Mouse (Mus musculus): ENCODE results near the gene Itgb2.

The Itgb2 gene

GRCm38 (mm10) chr10:77530140-77530539 lies at the start of gene Itgb2:
Itgb2 (plus strand) TSS chr10:77530252.
- DNase-seq = no peak

DNA sequence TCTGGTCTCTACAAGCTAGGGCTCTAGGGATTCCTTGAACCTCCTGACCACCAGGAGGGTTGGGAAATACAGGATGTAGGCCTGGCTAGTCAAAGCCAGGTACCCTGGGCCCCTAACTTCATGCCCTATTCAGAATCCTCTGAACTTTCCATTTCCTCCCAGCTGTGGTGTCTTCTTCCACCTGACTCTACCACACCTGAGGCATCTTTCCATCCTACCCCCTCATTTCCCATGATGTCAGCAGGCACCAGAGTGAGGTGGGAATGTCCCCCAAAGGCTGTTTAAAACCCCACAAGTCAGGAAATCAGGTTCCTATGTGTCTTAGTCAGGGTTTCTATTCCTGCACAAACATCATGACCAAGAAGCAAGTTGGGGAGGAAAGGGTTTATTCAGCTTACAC lies 48.2 kb upstream of the Itgb2 start:
- DNase-seq = no peak

GRCm38 (mm10) chr10:77484205-77484935 lies 45.7 kb upstream of the Itgb2 start:
- DNase-seq = peak; percentile 73

DNA sequence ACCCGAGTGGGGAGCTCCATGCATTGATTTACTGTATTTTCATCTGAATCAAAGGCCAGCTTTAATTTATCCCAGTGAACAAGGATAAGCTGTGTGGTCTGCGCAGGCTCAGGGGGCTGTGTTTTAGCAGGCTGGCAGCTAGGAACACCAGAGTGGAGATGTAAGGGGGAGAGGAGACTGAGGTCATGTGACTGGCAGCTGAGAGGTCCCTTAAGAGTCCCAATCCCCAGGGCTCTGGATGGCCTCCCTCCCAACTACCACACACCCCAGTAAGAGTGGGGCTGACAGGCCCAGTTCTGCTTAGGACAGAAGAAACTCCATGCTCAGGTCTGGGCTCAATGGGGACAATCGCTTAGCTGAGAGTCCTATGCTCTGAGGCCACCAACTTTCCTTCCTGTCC lies 44.3 kb upstream of the Itgb2 start:
- no peak for DNase-seq

DNA sequence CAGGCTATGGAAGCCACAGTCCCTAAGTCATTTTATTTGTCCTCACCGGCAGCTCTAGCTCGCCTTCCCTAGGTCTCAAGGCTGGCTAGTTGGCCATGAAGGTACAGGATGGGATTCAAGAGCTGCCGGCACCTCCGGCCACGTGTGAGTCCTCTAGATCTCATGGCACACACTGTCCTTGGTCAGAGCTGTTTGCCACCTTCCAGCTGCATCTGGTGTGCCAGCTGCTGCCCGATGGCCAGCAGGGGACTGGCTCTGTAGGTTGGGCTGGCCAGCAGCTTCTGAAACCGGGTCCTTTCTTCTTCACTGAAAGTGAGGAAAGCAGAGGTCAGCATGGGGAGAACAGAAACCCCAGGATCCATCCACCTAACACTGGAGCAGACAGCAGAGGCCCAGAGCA lies 41.9 kb upstream of the Itgb2 start:
- DNase-seq = no peak

DNA sequence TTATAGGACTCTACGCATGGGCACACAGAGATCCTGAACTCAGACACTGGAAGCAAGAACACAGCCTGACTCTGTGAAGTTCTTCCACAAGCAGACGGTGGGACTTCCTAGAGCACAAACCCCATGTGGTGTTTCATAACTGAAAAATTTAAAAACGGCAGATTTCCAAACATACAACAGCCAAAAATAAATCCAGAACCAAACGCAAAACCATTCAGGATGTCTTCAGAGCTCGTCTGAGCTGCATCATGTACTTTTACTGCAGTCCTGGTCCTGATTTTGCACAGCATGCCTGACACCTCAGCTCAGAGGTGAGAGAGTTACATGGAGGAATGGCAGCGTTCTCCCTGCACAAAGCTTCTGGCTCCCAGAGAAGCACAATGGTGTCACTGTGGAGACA lies 38.5 kb upstream of the Itgb2 start:
- DNase-seq = no peak

GRCm38 (mm10) chr10:77492885-77493284 lies 37.2 kb upstream of the Itgb2 start:
- no peak for DNase-seq

GRCm38 (mm10) chr10:77497185-77497584 lies 32.9 kb upstream of the Itgb2 start:
- DNase-seq = no peak

- no peak for DNase-seq
These were observed 31.8 kb upstream of the Itgb2 start for GRCm38 (mm10) chr10:77498254-77498653.

GRCm38 (mm10) chr10:77500636-77501035 lies 29.4 kb upstream of the Itgb2 start:
- DNase-seq = no peak

DNA sequence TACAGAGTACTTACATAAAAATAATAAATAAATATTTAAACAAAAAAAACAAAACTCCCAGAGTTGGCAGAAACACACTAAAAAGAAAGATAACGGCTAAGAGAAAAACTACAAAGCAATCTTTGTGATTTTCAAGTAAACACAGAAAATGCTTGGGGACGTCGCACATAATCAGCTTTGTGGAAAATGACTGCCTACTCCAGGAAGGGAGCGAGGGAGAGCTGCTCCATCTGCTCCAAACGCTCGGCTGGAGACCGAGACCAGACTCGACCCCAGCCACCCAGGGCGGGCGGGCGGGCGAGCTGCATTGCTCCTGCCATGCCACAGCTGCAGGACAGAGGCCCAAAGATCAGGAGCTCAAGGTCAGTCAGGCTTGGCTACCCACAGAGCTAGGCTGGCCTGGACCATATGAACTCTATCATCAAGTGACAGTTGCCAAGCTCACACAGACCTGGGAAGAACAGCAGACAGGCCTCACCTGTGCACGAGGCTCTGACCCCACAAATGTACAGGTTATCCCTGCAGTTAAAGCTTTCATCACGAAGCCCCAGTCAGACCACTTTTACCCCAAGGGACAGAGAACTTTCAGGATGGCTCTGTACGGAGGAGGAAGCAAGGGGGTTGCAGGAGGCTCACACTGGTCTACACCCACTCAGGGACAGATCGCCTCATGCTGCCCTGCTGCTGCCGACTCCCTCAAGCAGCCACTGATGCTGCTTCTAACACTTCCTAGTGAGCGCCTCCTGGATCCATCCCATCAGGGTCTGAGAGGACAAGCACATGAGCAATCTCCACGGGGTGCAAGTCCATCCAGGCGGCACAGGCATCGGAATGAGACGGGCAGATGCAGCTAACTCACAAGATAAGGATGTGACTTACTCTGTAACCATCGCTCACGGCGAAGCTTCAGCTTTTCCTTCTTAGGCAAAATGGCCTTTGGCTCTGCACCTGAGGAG lies 26.8 kb upstream of the Itgb2 start:
- no peak for DNase-seq

- DNase-seq = peak; percentile 59
These were observed 25.9 kb upstream of the Itgb2 start for GRCm38 (mm10) chr10:77504143-77504542.

DNA sequence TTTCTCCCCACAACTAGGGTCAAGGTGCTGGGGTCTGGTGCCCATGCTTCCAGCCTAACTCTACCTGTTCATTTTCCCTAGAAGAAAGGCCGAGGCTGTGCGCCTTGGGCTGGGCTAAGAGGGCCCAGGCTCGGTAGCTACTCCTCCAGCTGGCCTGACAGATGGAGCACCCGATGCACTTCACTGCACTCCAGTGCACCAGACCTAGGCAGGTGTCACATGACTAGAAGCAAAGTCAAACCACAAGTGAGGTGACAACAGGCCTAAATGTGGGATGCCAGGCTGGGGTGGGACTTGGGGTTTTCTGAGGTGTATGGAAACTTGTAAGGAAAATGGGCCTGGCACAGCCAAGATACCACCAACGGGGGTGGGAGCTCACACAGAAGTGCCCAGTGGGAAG lies 23.5 kb upstream of the Itgb2 start:
- DNase-seq = peak; percentile 81

DNA sequence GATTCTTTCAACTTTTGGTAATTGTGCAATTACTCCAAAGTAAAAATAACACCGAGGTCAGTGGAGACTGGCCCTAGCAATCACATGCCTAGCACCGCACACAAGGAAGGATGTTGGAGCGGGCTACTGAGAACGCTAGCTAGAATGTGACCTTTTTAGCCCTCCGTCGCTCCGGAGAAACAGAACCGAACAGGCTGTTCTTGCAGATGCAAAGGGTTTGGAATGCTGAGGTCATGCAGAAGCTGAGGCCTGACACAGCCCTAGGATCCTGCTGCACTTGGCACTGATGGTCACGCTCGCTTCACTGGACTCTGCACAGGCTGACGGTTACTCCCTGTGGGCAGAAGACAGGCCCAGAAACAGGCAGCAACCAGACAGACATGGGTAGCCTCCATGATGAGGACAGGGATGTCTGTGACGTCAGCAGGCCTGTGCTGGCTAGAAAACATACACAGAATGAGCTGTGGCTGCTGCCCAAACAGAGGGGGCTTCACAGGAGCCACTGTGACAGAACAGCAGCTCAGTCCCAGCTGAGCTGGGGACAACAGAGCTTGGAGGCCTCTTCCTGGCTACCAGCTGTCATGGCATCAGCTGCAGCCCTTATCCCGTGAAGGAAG lies 23.0 kb upstream of the Itgb2 start:
- peak; percentile 87 for DNase-seq

GRCm38 (mm10) chr10:77507779-77508178 lies 22.3 kb upstream of the Itgb2 start:
- no peak for DNase-seq

DNA sequence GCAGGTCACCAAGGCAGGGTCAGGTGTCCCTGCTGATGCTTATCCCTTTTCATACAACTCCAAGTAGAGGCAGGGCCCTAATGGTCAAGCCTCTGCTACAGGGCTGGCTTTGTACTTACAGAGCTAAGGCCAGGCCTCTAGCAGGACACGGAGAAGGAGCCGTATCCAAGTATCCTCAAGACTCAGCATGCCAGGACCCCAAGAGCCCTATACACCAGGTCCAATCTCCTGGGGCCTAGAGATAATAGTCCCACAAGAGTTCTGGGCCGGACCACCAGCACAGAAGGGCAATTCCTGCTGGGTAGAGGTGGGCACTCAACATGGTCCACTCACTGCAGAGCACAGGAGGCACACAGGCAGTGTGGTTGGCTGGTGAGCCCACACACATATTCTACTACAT lies 21.3 kb upstream of the Itgb2 start:
- no peak for DNase-seq

DNA sequence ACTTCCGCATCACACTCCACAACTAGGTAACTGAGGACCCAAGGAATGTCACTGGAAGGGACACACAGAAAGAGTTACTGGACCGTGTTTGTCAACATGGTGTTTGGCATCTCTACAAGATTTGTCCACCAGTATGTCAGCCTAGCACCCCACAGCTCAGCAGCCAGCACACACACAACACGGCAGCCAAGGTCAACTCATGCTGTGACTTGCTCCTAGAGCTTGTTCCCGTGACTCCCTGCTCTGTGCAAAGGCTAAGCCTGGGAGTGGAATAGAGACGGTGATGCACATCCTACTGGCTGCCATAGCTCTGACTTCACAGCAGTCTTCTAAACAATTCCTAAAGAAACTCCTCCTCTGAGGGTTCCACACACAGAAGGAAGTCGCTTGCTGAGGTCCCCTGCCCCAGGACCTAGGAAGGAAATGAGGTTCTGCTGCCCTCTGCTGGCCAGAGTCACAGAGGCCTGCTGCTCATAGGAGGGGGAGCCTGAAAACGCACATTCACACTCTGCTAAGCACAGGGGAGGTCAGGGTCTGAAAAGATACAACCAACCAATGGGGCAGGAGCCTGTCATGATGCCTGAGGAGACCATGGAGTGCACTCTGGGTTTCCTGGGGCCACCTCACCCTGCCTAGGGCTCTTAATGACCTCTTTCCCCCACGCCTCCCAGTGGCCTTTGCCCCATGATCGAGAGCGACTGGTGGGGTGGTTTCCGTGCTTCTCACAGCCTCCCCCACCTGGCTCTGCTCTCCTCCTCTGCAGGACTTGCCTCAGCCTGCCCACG lies 20.5 kb upstream of the Itgb2 start:
- peak; percentile 89 for DNase-seq

DNA sequence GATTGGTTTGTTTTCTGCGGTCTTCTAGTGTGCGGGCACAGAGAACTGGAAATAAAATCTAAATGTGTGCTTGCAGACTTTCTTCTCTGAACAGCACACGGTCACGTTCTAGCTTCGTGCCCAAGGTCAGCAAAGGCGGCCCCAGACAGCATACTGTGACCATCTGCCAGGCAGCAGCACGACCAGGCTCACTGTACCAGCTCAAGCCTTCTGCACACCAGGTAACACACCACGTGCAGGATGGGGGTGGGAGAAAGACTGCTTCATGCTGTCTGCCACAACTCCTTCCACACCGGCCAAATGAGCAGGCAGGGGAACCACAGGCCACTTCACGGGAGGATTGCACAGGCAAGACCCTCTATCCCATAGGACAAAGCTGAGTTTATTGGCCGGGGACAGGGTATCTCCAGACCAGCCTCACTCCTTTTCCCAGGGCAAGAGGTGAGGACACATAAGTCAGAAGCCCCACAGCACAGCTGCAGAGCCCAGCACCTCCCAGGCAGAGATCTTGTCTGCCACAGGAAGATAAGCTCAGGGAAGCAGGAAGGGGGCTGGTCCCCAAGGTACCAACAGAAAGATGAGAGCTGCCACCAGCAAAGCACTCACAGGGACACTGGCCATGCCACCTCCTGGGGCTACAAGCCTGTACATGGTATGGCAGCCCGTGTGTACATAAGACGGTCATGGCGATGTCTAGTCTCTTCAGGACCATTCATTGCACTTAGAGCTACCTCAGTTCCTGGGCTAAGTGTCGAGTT lies 19.6 kb upstream of the Itgb2 start:
- no peak for DNase-seq

GRCm38 (mm10) chr10:77515385-77516348 lies 14.4 kb upstream of the Itgb2 start, which contains the start of gene Fam207a:
Fam207a (minus strand) TSS chr10:77515785.
- peak; percentile 94 for DNase-seq

DNA sequence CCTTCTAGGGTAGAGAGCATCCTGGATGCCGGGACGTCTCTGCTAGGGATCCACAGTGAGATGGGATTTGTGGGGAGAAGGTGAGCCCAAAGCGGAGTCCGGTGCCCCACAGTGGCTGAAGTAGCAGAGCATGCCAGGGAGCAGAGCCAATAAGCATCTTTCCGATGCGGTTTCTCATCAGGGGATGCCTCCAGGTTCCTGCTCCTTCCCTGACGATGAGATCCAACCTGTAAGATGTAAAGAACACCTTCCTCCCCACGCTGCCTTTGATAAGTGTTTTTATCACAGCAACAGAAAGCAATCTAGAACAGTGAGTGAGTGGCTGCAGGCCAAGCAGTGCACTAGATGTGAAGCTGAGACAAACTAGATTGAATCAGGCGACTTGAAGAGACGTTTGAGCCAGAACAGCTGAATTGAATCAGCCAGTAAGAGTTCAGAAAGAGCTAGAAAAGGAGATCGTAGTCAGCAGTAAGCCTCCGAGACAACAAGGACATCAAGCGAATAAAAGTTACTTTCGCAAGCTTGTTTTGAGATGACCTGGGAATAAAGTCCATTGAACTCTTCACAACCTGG lies 13.6 kb upstream of the Itgb2 start:
- peak; percentile 84 for DNase-seq

All from kidney, adult 9 months (tissue).